In the genomic region with DNA sequence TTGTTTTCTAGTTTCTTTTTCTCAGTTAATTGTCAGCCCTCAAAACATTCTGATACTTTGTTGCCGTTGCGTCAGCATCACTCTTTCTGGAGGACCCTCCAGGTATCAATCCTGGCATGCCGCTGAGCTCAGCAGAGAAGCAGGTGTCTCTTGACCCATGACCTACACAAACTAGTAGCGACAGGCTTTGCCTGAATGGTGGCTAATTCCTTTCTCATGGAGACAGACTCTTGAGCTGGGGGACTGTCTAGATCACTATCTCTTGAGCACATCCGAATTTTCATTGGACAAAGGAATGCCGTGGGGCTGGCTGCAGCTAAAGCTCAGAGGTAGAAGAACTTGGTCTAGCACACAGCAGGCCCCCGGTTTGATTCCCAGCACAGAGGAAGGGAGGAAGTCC, we compare ENCODE assay signal across 22 mouse cellular contexts.
DNase-seq lines count a peak whose midpoint lies in the region; ATAC-seq and TF ChIP-seq lines count a peak whose summit lies in the region.
"Had no signal": no experiment of that assay in that cellular context is flagged by ENCODE, and none has a peak within 500 bp of the region (broad histone marks: within the 10 kb centered on the region; RNA-seq: fewer than 3 reads in every experiment).

No protein-coding gene starts in this region.

- peaks cover 32% of the 10 kb centered on the region for H3K36me3 ChIP-seq in limb, embryonic 13.5 days
- peaks cover 24% of the 10 kb centered on the region for H3K36me3 ChIP-seq in limb, embryonic 10.5 days
- H3K36me3 ChIP-seq in ES-Bruce4 (ENCODE audit: control insufficient read depth, insufficient read depth, low read length, poor library complexity, severe bottlenecking) (no peaks in the 10 kb centered on the region), G1E (replicated peaks) (peaks cover 16% of the 10 kb centered on the region)
- peaks cover 33% of the 10 kb centered on the region for H3K36me3 ChIP-seq in embryonic facial prominence, embryonic 10.5 days (replicated peaks)
- H3K36me3 ChIP-seq: forebrain, embryonic 15.5 days; hindbrain, embryonic 15.5 days had no signal

- ATAC-seq in limb, embryonic 13.5 days (ENCODE audit: low FRiP score, low read depth), result no peak
- no peak for ATAC-seq in G1E (ENCODE audit: extremely low read depth, insufficient number of reproducible peaks, low FRiP score, poor library complexity, severe bottlenecking)
- ATAC-seq: forebrain, embryonic 15.5 days; intestine, embryonic 16.5 days had no signal

- H3K9ac ChIP-seq in limb, embryonic 13.5 days, result no peak overlapping the region
- peak overlapping the region; percentile 26; the same call in 1 of the 2 replicates for H3K9ac ChIP-seq in ES-Bruce4 (ENCODE audit: low read depth, poor library complexity, severe bottlenecking)
- H3K9ac ChIP-seq: embryonic facial prominence, embryonic 12.5 days; forebrain, embryonic 15.5 days; hindbrain, embryonic 15.5 days had no signal

- no peak for DNase-seq in limb, embryonic 10.5 days (ENCODE audit: low spot score)
- DNase-seq in G1E (ENCODE audit: low spot score), result no peak
- DNase-seq in embryonic facial prominence, embryonic 10.5 days (ENCODE audit: low spot score), result no peak
- no peak for DNase-seq in layer of hippocampus, postnatal 14 days (ENCODE audit: low spot score in 2 of 2)
- DNase-seq in right cerebral cortex, postnatal 25 days, result no peak
- no peak for DNase-seq in thymus, postnatal 25 days
- DNase-seq: adrenal gland, postnatal 14 days; cerebellum, adult 11-12 months; cerebellum, adult 9-11 months; cerebellum, postnatal 36 days; embryo, embryonic 11 days; gastrocnemius, postnatal 10 days; heart, adult 2 months; heart, postnatal 36 days had no signal

- TF ChIP-seq CTCF in ES-Bruce4 (IDR thresholded peaks at IDR 0.05; ENCODE audit: low read depth, low read length), result no peak
- TF ChIP-seq CTCF in G1E (IDR thresholded peaks at IDR 0.05; ENCODE audit: low read depth, low read length), result no peak

- H3K9me3 ChIP-seq in limb, embryonic 13.5 days, result peaks cover 14% of the 10 kb centered on the region; the same call in 1 of the 2 replicates
- no peaks in the 10 kb centered on the region for H3K9me3 ChIP-seq in limb, embryonic 10.5 days (replicated peaks)
- H3K9me3 ChIP-seq in ES-Bruce4 (replicated peaks; ENCODE audit: control insufficient read depth, insufficient read depth, low read length, poor library complexity, severe bottlenecking), result no peaks in the 10 kb centered on the region
- no peaks in the 10 kb centered on the region for H3K9me3 ChIP-seq in G1E (replicated peaks)
- H3K9me3 ChIP-seq in embryonic facial prominence, embryonic 10.5 days, result peaks cover 6% of the 10 kb centered on the region; the same call in 1 of the 2 replicates
- H3K9me3 ChIP-seq: embryonic facial prominence, embryonic 12.5 days; forebrain, embryonic 15.5 days; heart, embryonic 13.5 days; hindbrain, embryonic 15.5 days had no signal

- WGBS in limb, embryonic 13.5 days, result 74% methylated on average over 7 of the region's 7 CpGs
- WGBS in limb, embryonic 10.5 days, result 77% methylated on average over 7 of the region's 7 CpGs
- WGBS in embryonic facial prominence, embryonic 10.5 days, result 71% methylated on average over 7 of the region's 7 CpGs

- peak overlapping the region; percentile 28; the same call in 1 of the 2 replicates for H3K27ac ChIP-seq in limb, embryonic 13.5 days
- no peak overlapping the region for H3K27ac ChIP-seq in limb, embryonic 10.5 days
- H3K27ac ChIP-seq in ES-Bruce4 (ENCODE audit: insufficient read depth, low read length), result peak overlapping the region; percentile 74
- H3K27ac ChIP-seq in embryonic facial prominence, embryonic 10.5 days (replicated peaks), result 0 out of 2 replicates have a peak overlapping the region, but pooled peaks have one; percentile 16
- H3K27ac ChIP-seq: embryonic facial prominence, embryonic 12.5 days; forebrain, embryonic 15.5 days; heart, adult 2 months; hindbrain, embryonic 15.5 days had no signal

- H3K4me2 ChIP-seq in limb, embryonic 13.5 days (replicated peaks), result no peak overlapping the region
- H3K4me2 ChIP-seq: embryonic facial prominence, embryonic 12.5 days; forebrain, embryonic 15.5 days; heart, embryonic 13.5 days; hindbrain, embryonic 15.5 days had no signal

- no peak for TF ChIP-seq POLR2A in ES-Bruce4 (IDR thresholded peaks at IDR 0.05; ENCODE audit: insufficient read depth, low read length)

- peaks cover 36% of the 10 kb centered on the region for H3K4me1 ChIP-seq in limb, embryonic 13.5 days
- H3K4me1 ChIP-seq in limb, embryonic 10.5 days, result peaks cover 33% of the 10 kb centered on the region
- H3K4me1 ChIP-seq in ES-Bruce4 (ENCODE audit: control insufficient read depth, insufficient read depth, low read length), result peaks cover 1% of the 10 kb centered on the region
- peaks cover 54% of the 10 kb centered on the region for H3K4me1 ChIP-seq in G1E (ENCODE audit: insufficient read depth, low read depth, low read length)
- H3K4me1 ChIP-seq in embryonic facial prominence, embryonic 10.5 days, result peaks cover 39% of the 10 kb centered on the region

- no peaks in the 10 kb centered on the region for H3K27me3 ChIP-seq in limb, embryonic 13.5 days
- no peaks in the 10 kb centered on the region for H3K27me3 ChIP-seq in limb, embryonic 10.5 days (ENCODE audit: low read depth, poor library complexity, severe bottlenecking)
- H3K27me3 ChIP-seq in ES-Bruce4 (ENCODE audit: control insufficient read depth, insufficient read depth, low read length, poor library complexity, severe bottlenecking) (no peaks in the 10 kb centered on the region), G1E (ENCODE audit: insufficient read depth, low read length) (no peaks in the 10 kb centered on the region)
- H3K27me3 ChIP-seq in embryonic facial prominence, embryonic 10.5 days (replicated peaks; ENCODE audit: low read depth, poor library complexity, severe bottlenecking), result no peaks in the 10 kb centered on the region
- H3K27me3 ChIP-seq: CH12.LX; embryonic facial prominence, embryonic 12.5 days; forebrain, embryonic 15.5 days; heart, embryonic 13.5 days; hindbrain, embryonic 15.5 days had no signal

- peak; percentile 53; the same call in 1 of the 2 replicates for TF ChIP-seq EP300 in ES-Bruce4 (IDR thresholded peaks at IDR 0.05; ENCODE audit: insufficient read depth, low read depth, low read length)

- no peak overlapping the region for H3K4me3 ChIP-seq in limb, embryonic 13.5 days
- H3K4me3 ChIP-seq in limb, embryonic 10.5 days, result no peak overlapping the region
- H3K4me3 ChIP-seq in ES-Bruce4 (ENCODE audit: low read depth, low read length), result peak overlapping the region; percentile 47
- H3K4me3 ChIP-seq in G1E (ENCODE audit: low read depth, low read length), result peak overlapping the region; percentile 50; the same call in 1 of the 2 replicates
- no peak overlapping the region for H3K4me3 ChIP-seq in embryonic facial prominence, embryonic 10.5 days
- H3K4me3 ChIP-seq: embryonic facial prominence, embryonic 12.5 days; forebrain, embryonic 15.5 days; heart, adult 2 months; heart, embryonic 13.5 days; hindbrain, embryonic 15.5 days had no signal

Comparison
In these comparisons a context has a peak if more than half of its experiments do, and no peak if none do; other contexts are left out.
1. H3K4me3 ChIP-seq: peak in ES-Bruce4 (single experiment) and G1E (single experiment); none in limb, embryonic 13.5 days (single experiment), limb, embryonic 10.5 days (single experiment) and embryonic facial prominence, embryonic 10.5 days (single experiment).